Mouse (Mus musculus) C2C12 (cell line): ENCODE measurements at regions not wholly inside any gene's neighbourhood (a gene's known extent, or its start where the extent isn't known, plus 50 kb on each side); places are given as distances from the start of the nearest gene placed in this dataset.
"Not testable (repeated sequence)": the region's sequence is repeated elsewhere in the genome, so short reads cannot be mapped to it uniquely, and the experiment has no call there.

ENCODE experiments used
- H3K27me3 ChIP-seq: one replicate; pipeline ENCODE4 v1.6.1; 2011; ENCODE audit not compliant: control insufficient read depth, insufficient read depth, insufficient read length
- H3K36me3 ChIP-seq: one replicate; pipeline ENCODE4 v1.6.1; 2011; ENCODE audit not compliant: control insufficient read depth, insufficient read depth
- H3K4me3 ChIP-seq: one replicate; pipeline ENCODE4 v1.5.1; 2011; ENCODE audit warnings: mild to moderate bottlenecking, control low read depth; ENCODE audit not compliant: poor library complexity, insufficient read depth, severe bottlenecking
- H3K79me2 ChIP-seq: one replicate; pipeline ENCODE4 v1.6.1; 2011; ENCODE audit not compliant: control insufficient read depth, insufficient read depth
- H3K79me3 ChIP-seq: one replicate; pipeline ENCODE4 v1.6.1; 2011; ENCODE audit warnings: low read depth, control low read depth
- H3ac ChIP-seq: one replicate; pipeline ENCODE3; 2011; ENCODE audit warnings: low read depth; ENCODE audit not compliant: control insufficient read depth, insufficient read length
- CEBPB ChIP-seq: IDR thresholded peaks from one replicate; pipeline ENCODE4 v1.6.1; 2011; ENCODE audit warnings: low read depth, mild to moderate bottlenecking, control low read depth, moderate library complexity
- CTCF ChIP-seq: IDR thresholded peaks from one replicate; pipeline ENCODE4 v1.5.1; 2011; ENCODE audit not compliant: control insufficient read depth, insufficient read depth, insufficient read length
- FOSL1 ChIP-seq: IDR thresholded peaks from one replicate; pipeline ENCODE4 v1.8.0; 2011; ENCODE audit warnings: mild to moderate bottlenecking, low read length; ENCODE audit not compliant: poor library complexity, insufficient read depth, severe bottlenecking
- MAX ChIP-seq: IDR thresholded peaks from one replicate; pipeline ENCODE4 v1.6.1; 2011; ENCODE audit warnings: mild to moderate bottlenecking, control low read depth
- MYOD1 ChIP-seq: IDR thresholded peaks from one replicate; pipeline ENCODE4 v1.6.1; 2011; ENCODE audit warnings: low read depth; ENCODE audit not compliant: control insufficient read depth, insufficient read length
- MYOG ChIP-seq: IDR thresholded peaks from one replicate; pipeline ENCODE4 v1.6.1; 2011; ENCODE audit not compliant: control insufficient read depth, insufficient read length; ENCODE audit errors: extremely low read depth
- USF1 ChIP-seq: IDR thresholded peaks from one replicate; pipeline ENCODE4 v1.6.1; 2011; ENCODE audit warnings: low read depth, mild to moderate bottlenecking, control low read depth, moderate library complexity

GRCm38 (mm10) chr7:70256806-70257205 lies 109.7 kb downstream of the Nr2f2 start:
- Histone ChIP-seq H3K36me3 (no peaks in the 10 kb centered on the region), H3K27me3 (no peaks in the 10 kb centered on the region), H3K79me2 (no peaks in the 10 kb centered on the region), H3K4me3 (no peak overlapping the region), H3ac (no peak overlapping the region), H3K79me3 (no peaks in the 10 kb centered on the region)
- TF ChIP-seq CEBPB = no peak
- no peak for TF ChIP-seq FOSL1
- no peak for TF ChIP-seq CTCF

GRCm38 (mm10) chr7:70255072-70255471 lies 111.5 kb downstream of the Nr2f2 start:
- no peak overlapping the region for H3K4me3 ChIP-seq
- H3ac ChIP-seq = no peak overlapping the region
- no peaks in the 10 kb centered on the region for H3K79me2 ChIP-seq
- TF ChIP-seq CTCF = no peak
- no peak for TF ChIP-seq MYOG
- TF ChIP-seq MYOD1 = no peak
- TF ChIP-seq FOSL1 = no peak
- TF ChIP-seq CEBPB = no peak
- TF ChIP-seq USF1 = no peak
- no peak for TF ChIP-seq MAX
- H3K79me3 ChIP-seq = no peaks in the 10 kb centered on the region
- H3K27me3 ChIP-seq = no peaks in the 10 kb centered on the region
- H3K36me3 ChIP-seq = no peaks in the 10 kb centered on the region

GRCm38 (mm10) chr7:70253275-70253674 lies 113.3 kb downstream of the Nr2f2 start:
- Histone ChIP-seq H3K79me2 (no peaks in the 10 kb centered on the region), H3K36me3 (no peaks in the 10 kb centered on the region), H3K4me3 (no peak overlapping the region), H3ac (no peak overlapping the region), H3K79me3 (no peaks in the 10 kb centered on the region), H3K27me3 (no peaks in the 10 kb centered on the region)
- TF ChIP-seq USF1 (no peak), MYOD1 (no peak), CTCF (no peak), FOSL1 (no peak), MAX (no peak), CEBPB (no peak), MYOG (no peak)

GRCm38 (mm10) chr7:70239059-70239458 lies 127.5 kb downstream of the Nr2f2 start:
- H3K4me3 ChIP-seq, H3K79me2 ChIP-seq, H3K79me3 ChIP-seq, H3K36me3 ChIP-seq, H3ac ChIP-seq, H3K27me3 ChIP-seq: not testable (repeated sequence)

- no peak overlapping the region for H3K4me3 ChIP-seq
- H3K36me3 ChIP-seq = no peaks in the 10 kb centered on the region
- H3K79me2 ChIP-seq = no peaks in the 10 kb centered on the region
- H3K27me3 ChIP-seq = no peaks in the 10 kb centered on the region
- H3K79me3 ChIP-seq = no peaks in the 10 kb centered on the region
- TF ChIP-seq CTCF (no peak), MAX (no peak), MYOG (no peak), MYOD1 (no peak), CEBPB (no peak), USF1 (no peak), FOSL1 (no peak)
- H3ac ChIP-seq = no peak overlapping the region
These were observed 147.2 kb downstream of the Nr2f2 start for GRCm38 (mm10) chr7:70219310-70219709.

- no peaks in the 10 kb centered on the region for H3K27me3 ChIP-seq
- no peak for TF ChIP-seq USF1
- no peak for TF ChIP-seq MYOD1
- TF ChIP-seq CEBPB = no peak
- TF ChIP-seq CTCF = no peak
- TF ChIP-seq MAX = no peak
- TF ChIP-seq FOSL1 = no peak
- no peak for TF ChIP-seq MYOG
- H3K36me3 ChIP-seq = no peaks in the 10 kb centered on the region
These were observed 149.4 kb downstream of the Nr2f2 start for GRCm38 (mm10) chr7:70217137-70217536.

More at GRCm38 (mm10) chr7:70217137-70217536, 149.4 kb downstream of the Nr2f2 start:
- Histone ChIP-seq H3K79me3 (no peaks in the 10 kb centered on the region), H3ac (no peak overlapping the region), H3K79me2 (no peaks in the 10 kb centered on the region), H3K4me3 (no peak overlapping the region)
